Mouse (Mus musculus) liver, embryonic 16.5 days (tissue): ENCODE measurements around the gene Pbdc1. TPM values are rescaled to one million over a fixed set of nuclear protein-coding genes. Genes with fewer than 3 reads are reported as not detected.
"Not testable (repeated sequence)": the region's sequence is repeated elsewhere in the genome, so short reads cannot be mapped to it uniquely, and the experiment has no call there.

ENCODE experiments used
- ATAC-seq: fragments of 200-750 bp; cut with Nextera tagmentation; 2 replicates; pipeline ENCODE4 v1.8.0; 2017; ENCODE audit warnings: low read depth, mild to moderate bottlenecking, moderate number of reproducible peaks, moderate library complexity
- H3K27ac ChIP-seq: fragments of 300-500 bp; sonication (generic); 2 replicates; pipeline ENCODE4 v1.5.1; 2014; ENCODE audit warnings: mild to moderate bottlenecking, low read length
- H3K27me3 ChIP-seq: fragments of 300-500 bp; sonication (generic); 2 replicates; pipeline ENCODE4 v1.6.1; 2014; ENCODE audit warnings: low read depth, low read length, mixed read lengths; ENCODE audit not compliant: control insufficient read depth, insufficient read depth
- H3K36me3 ChIP-seq: fragments of 300-500 bp; sonication (generic); 2 replicates; pipeline ENCODE4 v1.6.1; 2014; ENCODE audit warnings: mild to moderate bottlenecking; ENCODE audit not compliant: control insufficient read depth, insufficient read depth
- H3K4me1 ChIP-seq: fragments of 300-500 bp; sonication (generic); 2 replicates; pipeline ENCODE4 v1.6.1; 2014; ENCODE audit warnings: low read depth, low read length, mixed read lengths; ENCODE audit not compliant: control insufficient read depth
- H3K4me2 ChIP-seq: fragments of 300-500 bp; sonication (generic); 2 replicates; pipeline ENCODE4 v1.6.1; 2014; ENCODE audit warnings: low read depth, low read length, mixed read lengths
- H3K4me3 ChIP-seq: fragments of 300-500 bp; sonication (generic); 2 replicates; pipeline ENCODE4 v1.5.1; 2014; ENCODE audit warnings: low read depth, mild to moderate bottlenecking, low read length
- H3K9ac ChIP-seq: fragments of 300-500 bp; sonication (generic); 2 replicates; pipeline ENCODE4 v1.6.1; 2014; ENCODE audit warnings: low read depth, low read length
- H3K9me3 ChIP-seq: fragments of 300-500 bp; sonication (generic); replicated peaks from 2 replicates; pipeline ENCODE4 v1.6.1; 2016; ENCODE audit warnings: low read length; ENCODE audit not compliant: control insufficient read depth
- WGBS: fragments of 180-500 bp; shearing (Covaris S2); extraction: QIAGEN DNeasy Blood & Tissue Kit; methylation state at CpG from one replicate; pipeline ENCODE4 v1.1.7; 2014; ENCODE audit not compliant: insufficient replicate concordance; 5-methylcytosine and 5-hydroxymethylcytosine counted together
- polyA plus RNA-seq: library from polyadenylated mRNA; unstranded; fragments of >200 nt; fragmentation: Nextera tagmentation; extraction: Ambion mirVana; gene quantifications from 2 replicates; pipeline ENCODE4 v1.2.1, GENCODE M21; 2015

The Pbdc1 gene
- polyA plus RNA-seq, 1 experiment from 2014 or later = 28.4 TPM

GRCm38 (mm10) chrX:105114994-105115393, 35.4 kb downstream of the Pbdc1 start:
- H3K36me3 ChIP-seq = no peaks in the 10 kb centered on the region
- no peaks in the 10 kb centered on the region; the same call in 1 of the 2 replicates for H3K4me1 ChIP-seq
- H3K4me3 ChIP-seq = no peak overlapping the region
- WGBS = 39% methylated on average over 2 of the region's 2 CpGs
- no peak overlapping the region for H3K4me2 ChIP-seq
- no peak overlapping the region for H3K9ac ChIP-seq
- no peaks in the 10 kb centered on the region for H3K9me3 ChIP-seq
- H3K27me3 ChIP-seq = no peaks in the 10 kb centered on the region
- H3K27ac ChIP-seq = no peak overlapping the region
- ATAC-seq = no peak

DNA sequence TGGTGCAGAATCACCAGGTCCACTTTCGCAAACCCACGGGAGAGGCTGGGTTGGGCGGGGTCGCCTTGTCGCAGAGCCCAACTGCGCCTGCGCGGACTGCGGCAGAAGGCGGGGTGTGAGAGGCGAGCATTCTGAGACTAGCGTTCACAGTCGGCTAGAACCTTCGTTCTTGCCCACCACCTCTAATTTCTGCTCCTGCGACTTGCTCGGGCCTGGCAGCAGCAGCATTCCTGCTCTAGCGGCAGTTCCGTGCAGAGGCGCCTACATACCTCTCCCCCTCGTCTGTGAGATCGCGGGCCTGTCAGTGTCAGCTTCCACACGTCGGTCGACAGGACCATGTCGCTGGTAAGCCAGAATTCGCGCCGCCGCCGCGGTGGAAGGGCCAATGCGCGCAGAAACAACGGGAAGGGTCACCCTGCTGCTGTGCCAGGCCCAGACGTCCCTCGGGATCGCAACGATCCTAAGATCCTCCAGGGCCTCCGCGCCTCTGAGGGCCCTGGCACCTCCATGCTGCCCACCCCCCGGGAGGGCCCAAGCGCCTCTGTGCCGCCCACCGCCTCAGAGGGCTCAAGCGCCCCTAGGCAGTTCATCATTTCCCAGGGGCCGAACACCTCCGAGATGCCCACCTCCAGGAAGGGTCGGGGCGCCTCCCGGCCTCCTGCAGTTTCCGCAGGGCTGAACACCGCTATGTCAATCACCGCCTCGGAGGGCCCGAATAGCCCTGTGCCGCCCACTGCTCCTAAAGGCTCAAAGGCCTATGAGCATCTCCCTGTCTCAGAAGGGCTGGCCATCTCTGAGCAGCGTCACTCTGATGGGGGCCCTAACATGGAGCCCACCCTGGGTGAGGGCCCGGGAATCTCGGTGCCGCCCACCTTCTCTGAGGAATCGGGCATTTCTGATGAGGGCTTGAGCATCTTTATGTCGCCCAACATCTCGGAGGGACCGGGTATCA, 41.0 kb downstream of the Pbdc1 start, which contains the start of gene Magee1:
Gene Magee1 (plus strand): TSS at position 104 of the 952 bp plus-strand sequence.
- WGBS = 19% methylated on average over 65 of the region's 65 CpGs
- Histone ChIP-seq H3K27ac (no peak within 1 kb of the TSS), H3K4me3 (peak within 1 kb of the TSS; percentile 60), H3K4me1 (no peaks in the 10 kb centered on the region; the same call in 1 of the 2 replicates), H3K27me3 (peaks cover 2% of the 10 kb centered on the region; the same call in 1 of the 2 replicates), H3K4me2 (peak within 1 kb of the TSS; percentile 78), H3K36me3 (no peaks in the 10 kb centered on the region), H3K9me3 (no peaks in the 10 kb centered on the region), H3K9ac (peak within 1 kb of the TSS; percentile 45; the same call in 1 of the 2 replicates)
- ATAC-seq = 0 out of 2 replicates have a peak, but pooled peaks have one; percentile 37

- Histone ChIP-seq H3K4me1 (no peaks in the 10 kb centered on the region; the same call in 1 of the 2 replicates), H3K4me2 (peak overlapping the region; percentile 78), H3K9ac (peak overlapping the region; percentile 45; the same call in 1 of the 2 replicates), H3K27me3 (peaks cover 2% of the 10 kb centered on the region; the same call in 1 of the 2 replicates), H3K4me3 (peak overlapping the region; percentile 60), H3K9me3 (no peaks in the 10 kb centered on the region), H3K27ac (no peak overlapping the region), H3K36me3 (no peaks in the 10 kb centered on the region)
- no peak for ATAC-seq
- 23% methylated on average over 38 of the region's 38 CpGs for WGBS
Observed at GRCm38 (mm10) chrX:105121227-105121865, 41.8 kb downstream of the Pbdc1 start.

GRCm38 (mm10) chrX:105124903-105125302, 45.3 kb downstream of the Pbdc1 start:
- no peaks in the 10 kb centered on the region for H3K36me3 ChIP-seq
- H3K27ac ChIP-seq = no peak overlapping the region
- no peak overlapping the region for H3K4me2 ChIP-seq
- no peak overlapping the region for H3K4me3 ChIP-seq
- 19% methylated on average over 2 of the region's 3 CpGs for WGBS
- H3K4me1 ChIP-seq = no peaks in the 10 kb centered on the region; the same call in 1 of the 2 replicates
- ATAC-seq = no peak
- H3K9ac ChIP-seq = no peak overlapping the region
- no peaks in the 10 kb centered on the region for H3K9me3 ChIP-seq
- peaks cover 2% of the 10 kb centered on the region; the same call in 1 of the 2 replicates for H3K27me3 ChIP-seq

DNA sequence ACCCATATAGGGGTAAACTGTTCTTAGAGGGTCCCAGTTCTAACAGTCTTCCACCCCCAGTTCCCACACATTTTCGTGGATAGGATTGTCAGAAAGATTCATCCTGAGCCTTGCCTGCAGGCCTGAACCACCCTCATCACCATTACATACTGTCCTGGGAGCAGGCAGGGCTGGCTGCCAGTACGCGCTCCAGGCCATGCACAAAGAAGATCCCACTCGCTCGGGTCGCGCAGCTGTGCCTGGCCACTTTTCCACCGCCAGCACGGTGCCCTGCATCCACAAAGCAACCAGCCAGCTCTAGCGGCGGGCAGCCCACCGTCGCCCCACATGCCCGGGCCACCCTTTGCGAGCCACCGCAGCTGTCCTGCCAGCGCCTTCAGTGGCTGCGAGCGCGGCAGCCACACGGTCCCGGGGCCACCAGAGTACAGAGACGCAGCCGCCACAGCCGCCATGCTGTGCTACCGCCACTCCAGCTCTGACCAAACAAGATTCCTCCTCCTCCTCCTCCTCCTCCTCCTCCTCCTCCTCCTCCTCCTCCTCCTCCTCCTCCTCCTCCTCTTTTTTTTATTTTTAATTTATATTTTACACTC, 72.4 kb downstream of the Pbdc1 start:
- Histone ChIP-seq H3K4me2 (no peak overlapping the region), H3K4me1 (no peaks in the 10 kb centered on the region), H3K27ac (no peak overlapping the region), H3K36me3 (no peaks in the 10 kb centered on the region), H3K9me3 (no peaks in the 10 kb centered on the region), H3K9ac (no peak overlapping the region), H3K4me3 (no peak overlapping the region), H3K27me3 (no peaks in the 10 kb centered on the region; the same call in 1 of the 2 replicates)
- ATAC-seq = no peak
- 42% methylated on average over 17 of the region's 26 CpGs for WGBS

DNA sequence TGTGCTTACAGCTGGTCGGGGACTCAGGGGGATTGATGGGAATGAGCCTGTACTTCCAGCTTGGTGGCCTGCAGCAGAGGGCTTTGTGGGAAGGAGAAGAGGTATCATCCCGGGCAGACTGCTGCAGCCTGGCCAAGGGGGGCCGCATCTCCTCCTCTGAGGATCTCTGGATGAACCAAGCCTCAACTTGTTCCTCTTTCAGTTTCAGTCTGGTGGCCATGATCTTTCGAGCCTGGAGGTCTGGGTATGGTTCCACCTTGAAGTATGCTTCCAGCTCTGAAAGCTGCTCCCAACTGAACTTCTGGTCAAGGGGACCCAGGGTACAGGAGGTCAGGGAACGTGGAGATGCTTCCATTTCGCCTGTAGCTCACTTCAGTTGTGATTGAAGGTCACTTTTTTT, 85.5 kb downstream of the Pbdc1 start:
- not testable (repeated sequence) for H3K4me1 ChIP-seq, H3K4me3 ChIP-seq, H3K9ac ChIP-seq, H3K4me2 ChIP-seq, H3K36me3 ChIP-seq, H3K9me3 ChIP-seq, ATAC-seq, H3K27me3 ChIP-seq, H3K27ac ChIP-seq
- WGBS = 53% methylated on average over 6 of the region's 6 CpGs

Other genes with a start within 250 kb of the Pbdc1 start
- gene Magee2, start 222.5 kb upstream of the Pbdc1 start, polyA plus RNA-seq = 0.07 and 0.13 TPM in 2 replicates
- 1.9 and 2.1 TPM in 2 replicates for gene Magee1, start 40.6 kb downstream of the Pbdc1 start, polyA plus RNA-seq